Mouse (Mus musculus) thymus, adult 2 months (tissue): ENCODE data around the gene Ptprd.

Experiments
- CTCF ChIP-seq: fragments of 200-500 bp; IDR thresholded peaks from 2 replicates; pipeline ENCODE4 v1.5.1; 2012; ENCODE audit warnings: mild to moderate bottlenecking, control low read depth, low read length, moderate library complexity, borderline replicate concordance; ENCODE audit not compliant: control insufficient read depth, poor library complexity, insufficient read depth; ENCODE audit errors: extremely low read depth
- POLR2A ChIP-seq: fragments of 200-500 bp; IDR thresholded peaks from 2 replicates; pipeline ENCODE4 v1.6.1; 2012; ENCODE audit warnings: mild to moderate bottlenecking, low read length, control low read depth, moderate library complexity; ENCODE audit not compliant: control insufficient read depth, poor library complexity, insufficient read depth; ENCODE audit errors: extremely low read depth

GRCm38 (mm10) chr4:77555841-77556240, 655.9 kb downstream of the Ptprd start:
- TF ChIP-seq POLR2A (no peak), CTCF (no peak)
